Mouse (Mus musculus): ENCODE measurements around the gene Cdx2.

GRCm38 (mm10) chr5:147274174-147275141 is 32.6 kb downstream of the Cdx2 start:
- TF ChIP-seq GATA1 (IDR thresholded peaks at IDR 0.05; ENCODE audit: borderline replicate concordance, low read length): no peak
- no peak for TF ChIP-seq FLI1 (IDR thresholded peaks at IDR 0.05; ENCODE audit: low read length)
